Mouse (Mus musculus) heart, postnatal 0 days (tissue): ENCODE measurements around the gene Rfx8. TPM values are rescaled to one million over a fixed set of nuclear protein-coding genes. Genes with fewer than 3 reads are reported as not detected.

Experiments
- ATAC-seq: fragments of 200-750 bp; cut with Nextera tagmentation; 2 replicates; pipeline ENCODE4 v1.8.0; 2017; ENCODE audit warnings: low read depth, moderate number of reproducible peaks, moderate library complexity; ENCODE audit not compliant: insufficient read depth
- DNase-seq: peaks from one replicate; pipeline ENCODE4 v3.0.0-alpha.2; 2016; ENCODE audit warnings: low spot score
- H3K27ac ChIP-seq: fragments of 300-500 bp; sonication (generic); 2 replicates; pipeline ENCODE4 v1.5.1; 2014; ENCODE audit warnings: low read depth, mild to moderate bottlenecking
- H3K27me3 ChIP-seq: fragments of 300-500 bp; sonication (generic); 2 replicates; pipeline ENCODE4 v1.6.1; 2014; ENCODE audit warnings: low read length, mixed read lengths; ENCODE audit not compliant: control insufficient read depth, insufficient read depth
- H3K36me3 ChIP-seq: fragments of 300-500 bp; sonication (generic); replicated peaks from 2 replicates; pipeline ENCODE4 v1.6.1; 2014; ENCODE audit warnings: low read length, mixed read lengths; ENCODE audit not compliant: control insufficient read depth, insufficient read depth
- H3K4me1 ChIP-seq: fragments of 300-500 bp; sonication (generic); 2 replicates; pipeline ENCODE4 v1.6.1; 2014; ENCODE audit warnings: antibody characterized with exemption; ENCODE audit not compliant: control insufficient read depth, insufficient read depth
- H3K4me2 ChIP-seq: fragments of 300-500 bp; sonication (generic); 2 replicates; pipeline ENCODE4 v1.6.1; 2014; ENCODE audit warnings: low read depth, mild to moderate bottlenecking, low read length, moderate library complexity
- H3K4me3 ChIP-seq: fragments of 300-500 bp; sonication (generic); 2 replicates; pipeline ENCODE4 v1.5.1; 2014; ENCODE audit warnings: low read depth, low read length
- H3K9ac ChIP-seq: fragments of 300-500 bp; sonication (generic); replicated peaks from 2 replicates; pipeline ENCODE4 v1.6.1; 2014; ENCODE audit warnings: low read depth, low read length, mixed read lengths
- H3K9me3 ChIP-seq: fragments of 300-500 bp; sonication (generic); replicated peaks from 2 replicates; pipeline ENCODE4 v1.6.1; 2016; ENCODE audit warnings: low read length; ENCODE audit not compliant: control insufficient read depth
- CTCF ChIP-seq: IDR thresholded peaks from 2 replicates; pipeline ENCODE4 v1.5.1; 2016; ENCODE audit warnings: antibody characterized with exemption, control low read depth, low read depth
- EP300 ChIP-seq: IDR thresholded peaks from 2 replicates; pipeline ENCODE4 v1.6.1; 2016; ENCODE audit warnings: antibody characterized with exemption, low read depth
- WGBS: fragments of 180-500 bp; shearing (Covaris S2); extraction: QIAGEN DNeasy Blood & Tissue Kit; methylation state at CpG from one replicate; pipeline ENCODE4 v1.1.7; 2014; 5-methylcytosine and 5-hydroxymethylcytosine counted together
- polyA plus RNA-seq: library from polyadenylated mRNA; unstranded; fragments of >200 nt; fragmentation: Nextera tagmentation; extraction: Ambion mirVana; gene quantifications from 2 replicates; pipeline ENCODE4 v1.2.1, GENCODE M21; 2015
- total RNA-seq: library from RNA; depleted of rRNA; stranded (reverse); fragments of >200 nt; gene quantifications from 2 replicates; pipeline ENCODE4 v1.2.3, GENCODE M21; 2014; ENCODE audit warnings: low replicate concordance

The Rfx8 gene
- total and polyA plus RNA-seq, 2 experiments from 2014 or later = 0.68 TPM; not detected in 1

DNA sequence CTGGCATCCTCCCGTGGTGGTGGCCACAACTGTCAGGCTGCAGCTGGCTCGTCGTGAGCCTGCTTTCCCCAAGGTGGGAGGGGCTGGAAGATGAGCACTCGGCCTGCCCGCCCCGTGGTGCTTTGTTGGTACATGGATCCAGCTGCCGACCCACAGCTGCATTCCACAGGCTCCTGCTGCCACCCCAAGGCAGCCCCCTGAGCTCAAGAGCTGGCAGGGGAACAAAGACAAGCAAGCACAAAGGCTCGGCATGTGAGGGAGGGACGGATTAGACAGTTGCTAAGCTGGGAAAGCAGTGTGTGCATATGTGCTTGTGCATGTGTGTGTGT is 19.6 kb downstream of the Rfx8 start:
- Histone ChIP-seq H3K27ac (no peak overlapping the region), H3K9me3 (no peaks in the 10 kb centered on the region), H3K4me2 (no peak overlapping the region), H3K4me3 (no peak overlapping the region), H3K9ac (no peak overlapping the region), H3K4me1 (peaks cover 3% of the 10 kb centered on the region), H3K36me3 (no peaks in the 10 kb centered on the region), H3K27me3 (no peaks in the 10 kb centered on the region)
- peak; percentile 21; the same call in 1 of the 2 replicates for ATAC-seq
- no peak for DNase-seq
- 11% methylated on average over 9 of the region's 9 CpGs for WGBS
- TF ChIP-seq CTCF (no peak), EP300 (no peak)

- H3K27ac ChIP-seq = no peak overlapping the region
- peaks cover 3% of the 10 kb centered on the region for H3K4me1 ChIP-seq
- no peaks in the 10 kb centered on the region for H3K27me3 ChIP-seq
- DNase-seq (peak; percentile 3), ATAC-seq (no peak)
- 47% methylated on average over 7 of the region's 7 CpGs for WGBS
- no peaks in the 10 kb centered on the region for H3K36me3 ChIP-seq
- H3K4me3 ChIP-seq = no peak overlapping the region
- TF ChIP-seq CTCF = no peak
- TF ChIP-seq EP300 = no peak
- H3K4me2 ChIP-seq = no peak overlapping the region
- H3K9me3 ChIP-seq = no peaks in the 10 kb centered on the region
- no peak overlapping the region for H3K9ac ChIP-seq
These were observed 20.1 kb downstream of the Rfx8 start for GRCm38 (mm10) chr1:39700599-39701273.

DNA sequence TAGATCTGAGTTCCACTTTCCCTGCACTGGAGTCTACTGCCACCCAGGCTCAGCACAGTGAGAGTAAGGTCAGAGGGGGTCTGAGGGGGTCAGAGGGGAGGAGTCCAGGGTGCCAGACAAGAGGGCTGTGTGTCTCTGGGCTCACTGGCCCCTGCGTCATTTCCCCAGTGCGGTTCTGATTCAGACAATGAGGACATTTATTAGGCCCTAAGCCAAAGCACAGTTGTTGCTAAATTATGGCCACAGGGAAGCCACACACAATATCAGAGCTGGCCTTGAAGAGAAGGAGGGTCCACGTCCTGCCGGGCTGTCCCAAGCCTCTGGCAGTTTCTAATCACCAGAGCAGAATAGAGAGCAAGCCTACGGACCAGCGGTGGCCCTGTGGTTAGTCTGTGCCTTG is 22.3 kb downstream of the Rfx8 start:
- ATAC-seq (peak; percentile 58), DNase-seq (peak; percentile 12)
- H3K9ac ChIP-seq = no peak overlapping the region
- H3K9me3 ChIP-seq = no peaks in the 10 kb centered on the region
- no peaks in the 10 kb centered on the region for H3K36me3 ChIP-seq
- H3K4me2 ChIP-seq = no peak overlapping the region
- WGBS = 40% methylated on average over 6 of the region's 6 CpGs
- H3K4me1 ChIP-seq = peaks cover 15% of the 10 kb centered on the region
- no peak overlapping the region for H3K4me3 ChIP-seq
- peak overlapping the region; percentile 46 for H3K27ac ChIP-seq
- TF ChIP-seq CTCF (no peak), EP300 (no peak)
- no peaks in the 10 kb centered on the region for H3K27me3 ChIP-seq

GRCm38 (mm10) chr1:39695198-39695597 is 25.6 kb downstream of the Rfx8 start:
- no peak overlapping the region for H3K4me2 ChIP-seq
- no peak overlapping the region for H3K9ac ChIP-seq
- H3K4me3 ChIP-seq = no peak overlapping the region
- DNase-seq (no peak), ATAC-seq (no peak)
- no peaks in the 10 kb centered on the region for H3K27me3 ChIP-seq
- peaks cover 11% of the 10 kb centered on the region for H3K4me1 ChIP-seq
- no peaks in the 10 kb centered on the region for H3K36me3 ChIP-seq
- TF ChIP-seq CTCF (no peak), EP300 (no peak)
- H3K27ac ChIP-seq = no peak overlapping the region
- no peaks in the 10 kb centered on the region for H3K9me3 ChIP-seq
- WGBS = 48% methylated on average over 4 of the region's 4 CpGs

GRCm38 (mm10) chr1:39694756-39695155 is 26.0 kb downstream of the Rfx8 start:
- H3K9ac ChIP-seq = no peak overlapping the region
- DNase-seq (no peak), ATAC-seq (no peak)
- no peak overlapping the region for H3K27ac ChIP-seq
- WGBS = 46% methylated on average over 7 of the region's 7 CpGs
- no peaks in the 10 kb centered on the region for H3K27me3 ChIP-seq
- H3K4me3 ChIP-seq = no peak overlapping the region
- no peaks in the 10 kb centered on the region for H3K36me3 ChIP-seq
- no peak for TF ChIP-seq EP300
- H3K4me2 ChIP-seq = no peak overlapping the region
- peaks cover 11% of the 10 kb centered on the region for H3K4me1 ChIP-seq
- H3K9me3 ChIP-seq = no peaks in the 10 kb centered on the region

- no peak overlapping the region for H3K9ac ChIP-seq
- H3K4me1 ChIP-seq = peaks cover 20% of the 10 kb centered on the region
- no peak for TF ChIP-seq CTCF
- TF ChIP-seq EP300 = no peak
- H3K36me3 ChIP-seq = no peaks in the 10 kb centered on the region
- no peak overlapping the region for H3K4me2 ChIP-seq
- H3K27ac ChIP-seq = no peak overlapping the region
- no peak for ATAC-seq
- DNase-seq = peak; percentile 2
- H3K9me3 ChIP-seq = no peaks in the 10 kb centered on the region
- WGBS = 82% methylated on average over 3 of the region's 3 CpGs
- no peak overlapping the region for H3K4me3 ChIP-seq
- no peaks in the 10 kb centered on the region for H3K27me3 ChIP-seq
These were observed 28.8 kb downstream of the Rfx8 start for GRCm38 (mm10) chr1:39691974-39692373.
